Mouse (Mus musculus): Measurements from ENCODE around the gene Gzmc.
A peak's percentile ranks its signal among the peaks of the same experiment; 100 is the strongest.
"Not testable (repeated sequence)": the region's sequence is repeated elsewhere in the genome, so short reads cannot be mapped to it uniquely, and the experiment has no call there.

Gene Gzmc

DNA sequence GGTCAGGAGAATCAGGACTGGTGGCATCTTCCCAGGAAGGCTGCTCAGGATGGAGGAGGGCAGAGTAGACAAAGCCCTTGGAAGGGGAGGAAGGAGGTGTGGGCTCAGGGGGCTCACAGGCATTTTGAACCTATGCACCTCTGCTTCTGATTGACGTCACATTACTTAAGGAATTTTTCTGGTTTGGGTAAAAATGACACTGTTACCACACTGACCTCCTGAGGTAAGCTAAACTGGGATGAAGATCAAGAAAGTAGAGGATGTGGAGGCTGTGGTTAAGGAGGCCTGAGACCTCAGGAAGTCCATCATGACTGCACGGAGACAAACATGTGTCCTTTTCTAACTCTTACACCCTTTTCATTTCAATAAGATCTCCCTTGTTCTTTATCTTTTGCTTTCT lies at the start of gene Gzmc:
Gene Gzmc (minus strand): TSS at position 101 of the 400 bp plus-strand sequence.
- no peak for DNase-seq (ENCODE audit: low read depth, low spot score)

GRCm38 (mm10) chr14:56283816-56284215 lies 49.4 kb upstream of the Gzmc start:
- no peak for DNase-seq (ENCODE audit: low read depth, low spot score)

DNA sequence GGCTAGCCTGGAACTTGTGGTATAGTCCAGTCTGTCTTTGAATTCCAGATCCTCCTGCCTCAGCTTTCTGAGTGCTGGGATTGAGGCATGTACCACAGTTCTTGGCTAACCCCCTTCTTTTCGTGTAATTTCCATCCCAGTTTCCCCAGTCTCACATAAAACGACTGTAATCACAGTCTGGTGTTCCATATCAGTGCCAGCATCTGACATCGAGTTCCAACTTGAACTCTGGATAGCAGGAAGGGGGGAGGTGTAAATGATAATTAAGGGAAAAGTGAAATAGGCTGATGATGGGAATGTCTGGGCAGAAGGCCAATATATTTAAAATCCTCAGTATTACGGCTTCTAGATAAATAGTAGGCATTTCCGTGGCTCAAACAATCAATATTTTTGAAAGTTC lies 46.6 kb upstream of the Gzmc start:
- no peak for DNase-seq (ENCODE audit: low read depth, low spot score)

DNA sequence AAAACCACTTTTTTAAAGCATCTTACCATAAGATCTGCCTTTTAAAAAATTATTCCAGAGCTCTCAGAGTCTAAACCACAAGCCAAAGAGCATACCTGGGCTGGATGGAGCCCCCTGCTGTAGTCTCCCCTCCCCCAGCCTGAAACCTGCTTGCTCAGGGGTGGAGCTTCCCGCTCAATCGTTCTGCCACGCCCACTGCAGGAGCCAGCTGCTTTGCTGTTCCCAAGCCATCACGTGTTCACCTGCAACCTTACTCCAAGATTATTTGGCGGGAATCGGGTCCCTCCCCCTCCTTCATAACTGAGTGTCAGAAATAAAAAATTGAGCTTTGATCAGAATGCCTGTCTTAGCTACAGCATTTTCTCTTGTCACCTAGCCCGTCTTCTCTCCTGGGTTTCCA lies 44.2 kb upstream of the Gzmc start:
- peak; percentile 55 for DNase-seq (ENCODE audit: low read depth, low spot score)

DNA sequence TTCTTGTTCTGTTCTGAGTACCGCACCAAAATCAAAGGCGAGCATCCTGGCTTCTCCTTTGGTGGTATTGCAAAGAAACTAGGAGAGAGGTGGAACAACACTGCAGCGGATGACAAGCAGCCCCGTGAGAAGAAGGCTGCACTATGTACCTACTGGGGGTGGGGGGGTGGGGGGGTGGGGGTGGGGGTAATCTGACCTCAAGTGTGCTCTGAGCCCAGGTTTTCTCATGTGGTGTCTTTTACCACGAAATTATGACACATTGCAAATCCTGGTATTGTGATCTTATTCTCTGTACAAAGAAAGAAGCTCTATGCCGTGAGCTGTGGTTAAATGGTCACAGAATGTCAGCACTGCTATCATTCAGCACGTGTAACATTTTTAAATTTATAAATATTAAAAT lies 41.6 kb upstream of the Gzmc start:
- not testable (repeated sequence) for DNase-seq (ENCODE audit: low read depth, low spot score)

DNA sequence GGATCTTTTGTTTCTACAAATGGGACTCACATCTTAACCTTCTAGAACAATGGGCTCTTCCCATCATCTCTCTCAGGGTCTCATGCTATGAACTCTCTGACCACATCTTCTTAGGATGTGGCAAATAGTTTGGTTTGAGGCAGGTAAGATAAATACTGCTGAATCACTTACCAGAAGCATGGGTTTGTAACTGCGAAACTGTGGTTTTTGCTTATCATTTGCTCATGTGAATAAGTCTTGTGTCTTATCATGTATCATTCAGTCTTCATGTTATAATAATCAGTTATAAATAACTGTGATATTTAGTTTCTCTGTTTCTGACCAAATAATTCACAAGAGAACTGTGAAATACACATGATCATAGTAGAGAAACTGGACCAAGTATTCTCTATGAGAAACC lies 31.7 kb upstream of the Gzmc start:
- DNase-seq (ENCODE audit: low read depth, low spot score), result no peak

DNA sequence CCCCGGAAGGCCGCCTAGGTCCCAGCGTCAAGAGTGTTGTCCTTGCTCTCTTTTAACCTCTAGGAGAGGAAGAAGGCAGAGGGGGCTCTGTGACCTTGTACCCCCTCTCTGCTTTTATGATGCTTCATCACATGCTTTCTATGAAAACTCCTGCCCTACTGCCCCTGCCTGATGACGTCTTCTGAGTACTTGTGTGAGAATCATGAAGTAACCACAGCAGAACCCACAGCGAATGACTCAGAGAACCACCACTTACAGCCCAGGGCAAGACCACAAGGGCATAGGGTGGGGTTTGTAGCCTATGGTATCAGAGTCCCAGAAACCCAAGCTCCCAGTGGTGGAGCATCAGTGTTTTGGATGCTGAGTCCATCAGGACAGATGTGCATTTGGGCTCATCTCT lies 27.7 kb upstream of the Gzmc start, which contains the start of gene Gzmb:
Gene Gzmb (minus strand): TSS at position 108 of the 400 bp plus-strand sequence.
- DNase-seq (ENCODE audit: low read depth, low spot score), result no peak

DNA sequence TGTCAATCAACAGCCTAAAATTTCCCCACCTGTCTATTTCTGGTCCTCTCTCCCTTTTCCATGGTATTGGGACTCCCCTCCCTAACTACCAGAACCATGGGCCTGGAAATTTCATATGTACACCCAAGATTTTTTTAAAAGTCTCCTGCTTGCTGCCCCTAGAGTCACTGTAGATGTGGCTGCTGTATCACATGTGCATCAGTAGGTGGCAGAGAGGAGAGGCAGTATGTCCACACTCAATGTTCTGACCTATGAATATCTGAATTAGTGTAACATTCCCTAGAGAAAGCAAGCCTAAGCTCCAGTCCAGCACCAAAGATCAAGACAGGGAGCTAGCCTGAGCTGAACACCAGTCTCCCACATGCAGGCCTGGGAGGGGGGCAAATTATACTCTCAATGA lies 6.0 kb upstream of the Gzmc start:
- no peak for DNase-seq (ENCODE audit: low read depth, low spot score)

DNA sequence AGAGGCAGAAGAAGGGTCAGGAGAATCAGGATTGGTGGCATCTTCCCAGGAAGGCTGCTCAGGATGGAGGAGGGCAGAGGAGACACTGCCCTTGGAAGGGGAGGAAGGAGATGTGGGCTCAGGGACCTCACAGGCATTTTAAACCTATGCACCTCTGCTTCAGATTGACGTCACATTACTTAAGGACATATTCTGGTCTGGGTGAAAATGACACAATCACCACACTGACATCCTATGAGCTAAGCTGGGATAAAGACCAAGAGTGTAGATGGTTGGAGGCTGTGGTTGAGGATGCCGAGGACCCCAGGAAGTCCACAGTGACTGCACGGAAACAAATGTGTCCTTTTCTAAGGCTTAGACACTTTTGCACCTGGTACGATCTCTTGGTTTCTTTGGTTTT lies 23.1 kb downstream of the Gzmc start, which contains the start of gene Gzmf:
Gene Gzmf (minus strand): TSS at position 101 of the 400 bp plus-strand sequence.
- no peak for DNase-seq (ENCODE audit: low read depth, low spot score)

GRCm38 (mm10) chr14:56205613-56206012 lies 28.8 kb downstream of the Gzmc start:
- DNase-seq (ENCODE audit: low read depth, low spot score), result no peak

GRCm38 (mm10) chr14:56205021-56205420 lies 29.4 kb downstream of the Gzmc start:
- DNase-seq (ENCODE audit: low read depth, low spot score), result peak; percentile 67

GRCm38 (mm10) chr14:56203975-56204374 lies 30.5 kb downstream of the Gzmc start:
- DNase-seq (ENCODE audit: low read depth, low spot score), result peak; percentile 65

- DNase-seq (ENCODE audit: low read depth, low spot score), result no peak
Observed at GRCm38 (mm10) chr14:56186946-56187345, 47.5 kb downstream of the Gzmc start.

- DNase-seq (ENCODE audit: low read depth, low spot score), result no peak
Observed at GRCm38 (mm10) chr14:56186521-56186920, 47.9 kb downstream of the Gzmc start.
